Mouse (Mus musculus): ENCODE results near the gene Usp32.

DNA sequence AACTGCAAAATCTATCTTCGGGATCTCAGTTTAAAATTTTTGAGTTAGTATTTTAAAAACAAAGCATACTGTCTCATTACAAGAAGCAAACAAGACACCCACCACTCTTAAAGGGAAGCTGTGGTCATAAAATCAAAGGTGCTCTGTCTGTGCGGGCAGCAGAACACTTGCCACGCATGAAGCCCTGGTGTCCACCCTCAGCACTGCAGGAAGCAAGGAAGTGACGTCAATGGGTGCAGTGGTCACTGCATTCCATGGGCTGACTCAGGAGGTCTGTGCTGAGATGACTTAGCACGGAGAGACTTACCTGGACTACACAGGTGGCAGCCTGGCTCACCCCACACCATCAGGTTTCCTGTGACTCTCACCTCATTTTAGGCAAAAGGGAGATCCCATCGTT is 37.8 kb upstream of the Usp32 start:
- TF ChIP-seq POLR2A (IDR thresholded peaks at IDR 0.05; ENCODE audit: low read depth, low read length) (no peak), CTCF (conservative IDR thresholded peaks at IDR 0.05; ENCODE audit: insufficient read depth, insufficient read length, low read depth, low read length) (no peak)
